Mouse (Mus musculus): ENCODE results near the gene Vmn2r6.
A peak's percentile ranks its signal among the peaks of the same experiment; 100 is the strongest.
"Not testable (repeated sequence)": the region's sequence is repeated elsewhere in the genome, so short reads cannot be mapped to it uniquely, and the experiment has no call there.

Gene Vmn2r6

DNA sequence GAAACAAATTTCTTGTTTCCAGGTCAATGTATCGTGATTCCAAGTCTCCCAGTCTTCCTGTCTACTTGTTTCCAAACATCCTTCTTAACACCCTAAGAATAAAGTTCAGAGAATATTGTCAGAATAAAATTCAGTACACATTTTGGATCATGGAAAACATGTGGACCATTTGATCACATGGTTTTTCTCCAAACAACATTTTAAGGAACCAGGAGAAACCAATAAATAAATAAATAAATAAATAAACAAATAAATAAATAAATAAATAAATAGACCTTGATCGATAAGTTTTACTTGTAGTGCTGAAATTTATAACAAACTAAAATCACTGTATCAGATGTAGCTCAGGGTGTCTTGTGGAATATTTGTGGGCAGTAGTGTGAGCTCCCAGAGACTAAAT, at the start of gene Vmn2r6:
TSS of gene Vmn2r6 (minus strand) at position 101 of the 400 bp plus-strand sequence.
- DNase-seq (ENCODE audit: inconsistent age in 2 of 2, low spot score in 1 of 2) = not testable (repeated sequence)

DNA sequence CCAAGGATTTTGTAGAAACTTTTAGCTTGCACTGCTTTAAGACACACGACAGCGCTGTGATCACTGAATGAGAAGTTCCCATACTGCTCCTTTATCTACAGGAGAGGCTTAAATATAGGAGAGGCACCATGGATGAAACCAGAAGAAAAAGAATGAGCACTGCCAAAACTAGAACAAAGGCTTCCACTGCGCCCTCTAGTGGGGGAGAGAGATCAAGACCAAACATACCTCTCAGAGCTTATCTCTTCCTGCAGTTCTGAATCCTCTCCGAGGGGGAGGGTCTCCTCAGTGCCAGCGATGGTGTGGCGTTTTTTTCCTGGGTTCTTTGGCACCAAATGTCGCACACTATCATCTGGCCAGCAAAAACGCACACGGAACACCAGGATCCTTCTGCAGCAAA, 22.0 kb upstream of the Vmn2r6 start:
- peak; percentile 9 to 56 for DNase-seq (ENCODE audit: inconsistent age in 2 of 2, low spot score in 1 of 2)

DNA sequence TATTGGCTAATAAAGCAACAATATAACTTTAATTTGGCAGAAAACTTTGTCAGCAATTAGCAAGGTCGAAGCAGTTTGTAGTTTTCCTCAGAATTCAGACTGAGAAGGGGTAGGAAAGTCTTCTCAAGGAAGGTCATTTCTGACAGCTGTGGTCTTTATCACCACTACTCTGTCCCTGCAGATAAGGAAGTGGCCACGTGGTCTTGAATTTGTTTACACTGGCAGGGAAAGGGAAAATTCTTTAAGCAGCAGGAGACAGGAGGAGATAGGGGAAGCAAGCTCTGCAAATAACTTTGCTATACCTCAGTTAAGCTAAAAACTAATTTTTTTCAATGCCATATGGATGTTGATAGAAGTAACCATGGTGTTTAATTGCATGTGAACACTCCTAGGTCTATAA, 3.2 kb upstream of the Vmn2r6 start:
- DNase-seq (ENCODE audit: inconsistent age in 2 of 2, low spot score in 1 of 2) = peak; percentile 6 to 51

- not testable (repeated sequence) for DNase-seq (ENCODE audit: inconsistent age in 2 of 2, low spot score in 1 of 2)
Measured at GRCm38 (mm10) chr3:64523585-64523984, 42.0 kb downstream of the Vmn2r6 start.

GRCm38 (mm10) chr3:64509742-64510141, 55.9 kb downstream of the Vmn2r6 start, which contains the start of gene Vmn2r5:
Gene Vmn2r5, minus strand, starts transcription at chr3:64509842.
- not testable (repeated sequence) for DNase-seq (ENCODE audit: inconsistent age in 2 of 2, low spot score in 1 of 2)
